Mouse (Mus musculus) liver, adult 2 months (tissue): Measurements from ENCODE around the gene Agap3. TPM values are rescaled to one million over a fixed set of nuclear protein-coding genes. Genes with fewer than 3 reads are reported as not detected.

Experiments
- DNase-seq: peaks from one replicate; pipeline ENCODE4 v3.0.0-alpha.2; 2011; ENCODE audit warnings: low read depth, low spot score; ENCODE audit errors: extremely low read depth
- H3K27ac ChIP-seq: fragments of 200-500 bp; replicated peaks from 2 replicates; pipeline ENCODE4 v1.5.1; 2012; ENCODE audit warnings: low read depth, mild to moderate bottlenecking, control low read depth, inconsistent platforms, low read length; ENCODE audit not compliant: insufficient read depth
- H3K27me3 ChIP-seq: fragments of 200-500 bp; 2 replicates; pipeline ENCODE4 v1.6.1; 2012; ENCODE audit warnings: mild to moderate bottlenecking, moderate library complexity, low read length, inconsistent platforms; ENCODE audit not compliant: control insufficient read depth, insufficient read depth
- H3K36me3 ChIP-seq: fragments of 200-500 bp; 2 replicates; pipeline ENCODE4 v1.6.1; 2012; ENCODE audit warnings: low read length, inconsistent platforms; ENCODE audit not compliant: control insufficient read depth, insufficient read depth
- H3K4me1 ChIP-seq: fragments of 200-500 bp; 2 replicates; pipeline ENCODE4 v1.6.1; 2011; ENCODE audit warnings: low read length; ENCODE audit not compliant: control insufficient read depth, insufficient read depth
- H3K4me3 ChIP-seq: fragments of 200-500 bp; 2 replicates; pipeline ENCODE4 v1.5.1; 2011; ENCODE audit warnings: low read depth, mild to moderate bottlenecking, control low read depth, low read length, moderate library complexity; ENCODE audit not compliant: insufficient read depth
- H3K79me2 ChIP-seq: fragments of 200-500 bp; 2 replicates; pipeline ENCODE4 v1.6.1; 2012; ENCODE audit warnings: inconsistent platforms, mild to moderate bottlenecking, low read length, moderate library complexity; ENCODE audit not compliant: control insufficient read depth, insufficient read depth
- H3K9ac ChIP-seq: fragments of 200-500 bp; 2 replicates; pipeline ENCODE4 v1.6.1; 2012; ENCODE audit warnings: low read depth, mild to moderate bottlenecking, control low read depth, inconsistent platforms, low read length
- CTCF ChIP-seq: fragments of 200-500 bp; IDR thresholded peaks from 2 replicates; pipeline ENCODE4 v1.5.1; 2011; ENCODE audit warnings: low read depth, low read length, control low read depth
- POLR2A ChIP-seq: fragments of 200-500 bp; IDR thresholded peaks from 2 replicates; pipeline ENCODE4 v1.6.1; 2011; ENCODE audit warnings: low read length, control low read depth; ENCODE audit not compliant: insufficient read depth; ENCODE audit errors: extremely low read depth
- WGBS: fragments of 180-500 bp; shearing (Covaris S2); methylation state at CpG from one replicate; pipeline ENCODE4 v1.1.7; 2018; 5-methylcytosine and 5-hydroxymethylcytosine counted together
- polyA plus RNA-seq: library from polyadenylated mRNA; depleted of rRNA; stranded (reverse); fragments of >200 nt; gene quantifications from 2 replicates; pipeline ENCODE4 v1.2.3, GENCODE M21; 2012
- total RNA-seq: library from RNA; depleted of rRNA; stranded (reverse); fragments of >200 nt; gene quantifications from 2 replicates; pipeline ENCODE4 v1.2.3, GENCODE M21; 2014

Agap3 gene
- total and polyA plus RNA-seq, 2 experiments = 13.8 to 37.8 TPM

DNA sequence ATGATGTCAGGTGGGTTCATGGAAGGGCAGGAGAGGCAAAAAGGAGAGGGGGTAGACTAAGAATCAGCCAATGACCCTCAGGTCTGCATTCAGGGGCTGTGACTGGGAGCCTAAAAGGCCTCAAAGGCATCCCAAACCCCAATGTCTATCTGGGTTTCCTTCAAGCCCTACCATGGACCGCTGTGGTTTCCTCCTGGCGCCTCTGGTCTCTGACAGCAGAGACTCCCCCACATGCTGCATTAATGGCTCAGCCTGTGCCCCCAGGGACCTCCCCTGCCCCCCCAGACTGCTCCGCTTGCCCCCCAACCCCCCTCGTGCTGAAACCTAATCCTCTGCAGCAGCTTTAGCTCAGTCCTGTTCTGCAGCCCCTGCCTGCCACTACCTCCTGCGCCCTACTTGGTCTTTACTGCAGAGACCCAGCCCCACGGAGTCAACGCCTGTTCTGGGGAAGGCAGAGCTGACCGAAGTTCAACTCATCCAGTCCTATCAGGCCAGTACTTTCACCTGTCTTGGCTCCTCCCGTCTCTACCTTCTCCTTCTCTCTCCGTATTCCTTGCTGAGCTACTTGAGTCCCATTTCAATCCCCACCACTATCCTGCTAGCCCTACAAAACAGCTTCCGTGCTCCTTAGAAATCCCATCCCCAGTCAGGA, 38.8 kb upstream of the Agap3 start, which contains the start of gene Asic3:
Gene Asic3 (plus strand): TSS at position 351 of the 652 bp plus-strand sequence.
- TF ChIP-seq POLR2A (no peak), CTCF (no peak)
- Histone ChIP-seq H3K4me1 (no peaks in the 10 kb centered on the region), H3K4me3 (no peak within 1 kb of the TSS), H3K9ac (no peak within 1 kb of the TSS), H3K36me3 (no peaks in the 10 kb centered on the region), H3K27ac (no peak within 1 kb of the TSS), H3K79me2 (no peaks in the 10 kb centered on the region), H3K27me3 (no peaks in the 10 kb centered on the region)
- no peak for DNase-seq
- WGBS = 56% methylated on average over 11 of the region's 11 CpGs

DNA sequence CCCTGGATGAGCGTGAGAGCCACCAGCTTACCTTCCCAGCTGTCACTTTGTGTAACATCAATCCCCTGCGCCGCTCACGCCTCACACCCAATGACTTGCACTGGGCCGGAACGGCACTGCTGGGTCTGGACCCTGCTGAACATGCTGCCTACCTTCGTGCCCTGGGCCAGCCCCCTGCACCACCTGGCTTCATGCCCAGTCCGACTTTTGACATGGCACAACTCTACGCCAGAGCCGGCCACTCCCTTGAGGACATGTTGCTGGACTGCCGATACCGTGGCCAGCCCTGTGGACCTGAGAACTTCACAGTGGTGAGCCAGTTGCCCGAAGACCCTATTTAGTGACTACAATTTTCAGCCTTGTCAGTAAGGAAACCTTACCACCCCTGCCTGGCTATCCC, 38.0 kb upstream of the Agap3 start:
- DNase-seq = no peak
- H3K4me3 ChIP-seq = no peak overlapping the region
- 80% methylated on average over 13 of the region's 13 CpGs for WGBS
- H3K36me3 ChIP-seq = no peaks in the 10 kb centered on the region
- H3K4me1 ChIP-seq = no peaks in the 10 kb centered on the region
- H3K27ac ChIP-seq = no peak overlapping the region
- H3K27me3 ChIP-seq = no peaks in the 10 kb centered on the region
- no peaks in the 10 kb centered on the region for H3K79me2 ChIP-seq
- no peak overlapping the region for H3K9ac ChIP-seq
- TF ChIP-seq CTCF (no peak), POLR2A (no peak)

DNA sequence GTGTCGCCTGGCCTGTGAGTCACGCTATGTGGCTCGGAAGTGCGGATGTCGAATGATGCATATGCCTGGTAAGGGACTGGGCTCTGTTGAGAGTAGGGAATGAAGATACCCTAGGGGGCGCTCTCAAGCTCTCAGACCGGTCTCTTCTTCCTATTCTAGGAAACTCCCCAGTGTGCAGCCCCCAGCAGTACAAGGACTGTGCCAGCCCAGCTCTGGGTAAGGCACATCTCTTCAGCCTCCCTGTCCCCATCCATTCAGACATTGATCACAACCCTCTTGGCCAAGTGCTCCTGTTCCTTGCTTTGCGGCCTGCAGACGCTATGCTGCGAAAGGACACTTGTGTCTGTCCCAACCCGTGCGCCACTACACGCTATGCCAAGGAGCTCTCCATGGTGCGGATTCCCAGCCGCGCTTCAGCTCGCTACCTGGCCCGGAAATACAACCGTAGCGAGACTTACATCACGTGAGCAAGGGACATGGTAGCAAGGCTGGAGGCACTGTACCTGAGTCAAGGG, 35.7 kb upstream of the Agap3 start:
- Histone ChIP-seq H3K9ac (no peak overlapping the region), H3K27me3 (no peaks in the 10 kb centered on the region), H3K4me1 (no peaks in the 10 kb centered on the region)

GRCm38 (mm10) chr5:24417587-24417986, 34.4 kb upstream of the Agap3 start:
- H3K4me3 ChIP-seq = no peak overlapping the region
- DNase-seq = no peak
- H3K9ac ChIP-seq = no peak overlapping the region
- H3K27me3 ChIP-seq = no peaks in the 10 kb centered on the region
- no peaks in the 10 kb centered on the region for H3K36me3 ChIP-seq
- WGBS = 93% methylated on average over 10 of the region's 10 CpGs
- no peaks in the 10 kb centered on the region for H3K4me1 ChIP-seq
- no peak for TF ChIP-seq CTCF
- TF ChIP-seq POLR2A = no peak
- 0 out of 2 replicates have a peak, but pooled peaks cover under 1% of the 10 kb centered on the region for H3K79me2 ChIP-seq
- no peak overlapping the region for H3K27ac ChIP-seq

More for the DNA sequence above, 35.7 kb upstream of the Agap3 start:
- Histone ChIP-seq H3K27ac (no peak overlapping the region), H3K4me3 (no peak overlapping the region), H3K79me2 (no peaks in the 10 kb centered on the region), H3K36me3 (no peaks in the 10 kb centered on the region)
- DNase-seq = peak; percentile 50
- peak; percentile 62 for TF ChIP-seq CTCF
- no peak for TF ChIP-seq POLR2A
- 8% methylated on average over 21 of the region's 21 CpGs for WGBS

GRCm38 (mm10) chr5:24420381-24420780, 31.6 kb upstream of the Agap3 start:
- Histone ChIP-seq H3K27ac (no peak overlapping the region), H3K79me2 (peaks cover 2% of the 10 kb centered on the region; the same call in 1 of the 2 replicates), H3K4me3 (no peak overlapping the region), H3K27me3 (no peaks in the 10 kb centered on the region), H3K4me1 (peaks cover 5% of the 10 kb centered on the region; the same call in 1 of the 2 replicates), H3K36me3 (no peaks in the 10 kb centered on the region), H3K9ac (no peak overlapping the region)
- WGBS = 99% methylated on average over 9 of the region's 9 CpGs
- DNase-seq = no peak
- TF ChIP-seq CTCF (no peak), POLR2A (no peak)
